Mouse (Mus musculus): ENCODE measurements around the gene Ensa.
"Not testable (repeated sequence)": the region's sequence is repeated elsewhere in the genome, so short reads cannot be mapped to it uniquely, and the experiment has no call there.

The Ensa gene

GRCm38 (mm10) chr3:95624628-95625503 lies at the start of gene Ensa:
TSS of gene Ensa (plus strand) at chr3:95624993.
- ATAC-seq (ENCODE audit: low TSS enrichment) = peak; percentile 85

- ATAC-seq (ENCODE audit: low TSS enrichment) = no peak; the same call in 1 of the 2 replicates
Observed at GRCm38 (mm10) chr3:95587754-95588603, 36.8 kb upstream of the Ensa start.

GRCm38 (mm10) chr3:95588604-95589086 lies 36.1 kb upstream of the Ensa start, which contains the start of gene Golph3l:
TSS of gene Golph3l (plus strand) at chr3:95588934.
- ATAC-seq (ENCODE audit: low TSS enrichment) = peak; percentile 100

- ATAC-seq (ENCODE audit: low TSS enrichment) = no peak
Observed at GRCm38 (mm10) chr3:95598734-95599133, 26.1 kb upstream of the Ensa start.

- no peak for ATAC-seq (ENCODE audit: low TSS enrichment)
Observed at GRCm38 (mm10) chr3:95601287-95601686, 23.5 kb upstream of the Ensa start.

GRCm38 (mm10) chr3:95606096-95606495 lies 18.7 kb upstream of the Ensa start:
- no peak for ATAC-seq (ENCODE audit: low TSS enrichment)

GRCm38 (mm10) chr3:95609195-95609594 lies 15.6 kb upstream of the Ensa start:
- ATAC-seq (ENCODE audit: low TSS enrichment) = no peak

- no peak for ATAC-seq (ENCODE audit: low TSS enrichment)
Observed at GRCm38 (mm10) chr3:95613996-95614395, 10.8 kb upstream of the Ensa start.

- no peak for ATAC-seq (ENCODE audit: low TSS enrichment)
Observed at GRCm38 (mm10) chr3:95618511-95618910, 6.3 kb upstream of the Ensa start.

GRCm38 (mm10) chr3:95621241-95621640 lies 3.6 kb upstream of the Ensa start:
- ATAC-seq (ENCODE audit: low TSS enrichment) = no peak

GRCm38 (mm10) chr3:95622421-95622820 lies 2.4 kb upstream of the Ensa start:
- not testable (repeated sequence) for ATAC-seq (ENCODE audit: low TSS enrichment)

GRCm38 (mm10) chr3:95623551-95623950 lies 1.2 kb upstream of the Ensa start:
- ATAC-seq (ENCODE audit: low TSS enrichment) = no peak

- ATAC-seq (ENCODE audit: low TSS enrichment) = not testable (repeated sequence)
Observed at GRCm38 (mm10) chr3:95623991-95624515, 740 bp upstream of the Ensa start.

GRCm38 (mm10) chr3:95627763-95628162 lies 3.0 kb downstream of the Ensa start:
- ATAC-seq (ENCODE audit: low TSS enrichment) = peak; percentile 64

GRCm38 (mm10) chr3:95629755-95630154 lies 5.0 kb downstream of the Ensa start:
- ATAC-seq (ENCODE audit: low TSS enrichment) = peak; percentile 71

- ATAC-seq (ENCODE audit: low TSS enrichment) = no peak
Observed at GRCm38 (mm10) chr3:95630856-95631255, 6.1 kb downstream of the Ensa start.

GRCm38 (mm10) chr3:95631304-95631703 lies 6.5 kb downstream of the Ensa start:
- no peak for ATAC-seq (ENCODE audit: low TSS enrichment)

- ATAC-seq (ENCODE audit: low TSS enrichment) = no peak
Observed at GRCm38 (mm10) chr3:95632648-95633588, 8.1 kb downstream of the Ensa start.

GRCm38 (mm10) chr3:95635636-95636035 lies 10.8 kb downstream of the Ensa start:
- no peak for ATAC-seq (ENCODE audit: low TSS enrichment)

GRCm38 (mm10) chr3:95636072-95636471 lies 11.3 kb downstream of the Ensa start:
- ATAC-seq (ENCODE audit: low TSS enrichment) = no peak

- no peak for ATAC-seq (ENCODE audit: low TSS enrichment)
Observed at GRCm38 (mm10) chr3:95639694-95640093, 14.9 kb downstream of the Ensa start.

Measured in frontal cortex, adult (tissue).